Mouse (Mus musculus) mature B cell (primary cell): Measurements from ENCODE around the gene Wdr90.

Experiments
- in situ Hi-C: fragments of 300-500 bp; cut with MboI; formaldehyde crosslinking; loops from 2 replicates; pipeline ENCODE4 v1.14.3; 2019

Wdr90 gene

GRCm38 (mm10) chr17:25802825-25803517, 58.3 kb downstream of the Wdr90 start:
- in situ Hi-C loops, result loop anchor here (5.0 kb wide), 1 partner anchor 36 kb away; no protein-coding TSS in a partner anchor

- in situ Hi-C loops, result loop anchor here (5.0 kb wide), 1 partner anchor 34 kb away; no protein-coding TSS in a partner anchor
Observed at GRCm38 (mm10) chr17:25801029-25801428, 60.3 kb downstream of the Wdr90 start.

GRCm38 (mm10) chr17:25796951-25797369, 64.3 kb downstream of the Wdr90 start, which contains the start of gene Metrn:
Metrn (minus strand) TSS chr17:25797136.
- in situ Hi-C loops, result no loop called here

- in situ Hi-C loops, result no loop called here
Observed at GRCm38 (mm10) chr17:25796211-25796771, 65.0 kb downstream of the Wdr90 start.

GRCm38 (mm10) chr17:25795609-25796092, 65.7 kb downstream of the Wdr90 start, which contains the start of gene AC134908.4:
AC134908.4 (minus strand) TSS chr17:25795659.
- in situ Hi-C loops, result no loop called here

GRCm38 (mm10) chr17:25794998-25795397, 66.3 kb downstream of the Wdr90 start:
- in situ Hi-C loops, result no loop called here
